Mouse (Mus musculus): Measurements from ENCODE around the gene Mob4. TPM values are rescaled to one million over a fixed set of nuclear protein-coding genes. Genes with fewer than 3 reads are reported as not detected.
A peak's percentile ranks its signal among the peaks of the same experiment; 100 is the strongest.

The Mob4 gene
- 94.8 and 95.9 TPM in 2 replicates for total RNA-seq (2014; rRNA removed)
- polyA plus RNA-seq (2015; fragmentation: Nextera tagmentation; extraction: Ambion mirVana) = 141 and 155 TPM in 2 replicates

- peak; percentile 96 for DNase-seq
- peak; percentile 97 for ATAC-seq
- Histone ChIP-seq H3K4me2 (ENCODE audit: low read depth) (peak within 1 kb of the TSS; percentile 64), H3K4me1 (ENCODE audit: insufficient read depth) (no peaks in the 10 kb centered on the region), H3K36me3 (ENCODE audit: insufficient read depth) (no peaks in the 10 kb centered on the region), H3K27me3 (ENCODE audit: insufficient read depth, low read length) (no peaks in the 10 kb centered on the region), H3K27ac (ENCODE audit: low read depth, low read length) (peak within 1 kb of the TSS; percentile 98), H3K4me3 (ENCODE audit: low read depth, low read length) (peak within 1 kb of the TSS; percentile 98), H3K9ac (peak within 1 kb of the TSS; percentile 100), H3K9me3 (ENCODE audit: low read length) (no peaks in the 10 kb centered on the region)
- TF ChIP-seq CTCF (IDR thresholded peaks at IDR 0.05; ENCODE audit: low read depth) = no peak
- 4% methylated on average over 40 of the region's 42 CpGs for WGBS
These were observed at the start of gene Mob4 for GRCm38 (mm10) chr1:55130943-55131401. Gene Mob4, plus strand, starts transcription at chr1:55131231.

DNA sequence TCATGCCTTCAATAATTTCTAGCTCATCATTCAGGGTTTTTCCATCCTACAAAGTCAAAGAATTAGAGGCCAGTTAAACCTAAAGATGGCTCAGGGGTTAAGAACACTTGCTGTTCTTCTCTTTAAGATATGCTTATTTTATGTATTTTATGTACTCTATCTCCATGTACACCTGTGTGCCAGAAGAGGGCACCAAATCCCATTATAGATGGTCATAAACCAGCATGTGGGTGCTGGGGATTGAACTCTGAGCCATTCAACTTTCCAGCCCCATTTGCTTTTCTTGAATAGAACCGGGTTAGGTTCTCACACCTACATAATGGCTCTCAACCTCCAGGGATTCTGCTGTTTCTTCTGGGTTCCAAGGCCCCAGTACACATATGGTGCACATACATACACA is 48.9 kb upstream of the Mob4 start:
- DNase-seq (no peak), ATAC-seq (no peak)
- WGBS = 80% methylated on average over 1 of the region's 1 CpGs
- H3K4me2 ChIP-seq (ENCODE audit: low read depth) = no peak overlapping the region
- H3K36me3 ChIP-seq (ENCODE audit: insufficient read depth) = peaks cover 46% of the 10 kb centered on the region
- no peak overlapping the region for H3K4me3 ChIP-seq (ENCODE audit: low read depth, low read length)
- peaks cover 8% of the 10 kb centered on the region; the same call in 1 of the 2 replicates for H3K4me1 ChIP-seq (ENCODE audit: insufficient read depth)
- peak; percentile 38 for TF ChIP-seq CTCF (IDR thresholded peaks at IDR 0.05; ENCODE audit: low read depth)
- H3K27ac ChIP-seq (ENCODE audit: low read depth, low read length) = no peak overlapping the region
- no peaks in the 10 kb centered on the region for H3K27me3 ChIP-seq (ENCODE audit: insufficient read depth, low read length)
- H3K9me3 ChIP-seq (ENCODE audit: low read length) = no peaks in the 10 kb centered on the region
- no peak overlapping the region for H3K9ac ChIP-seq

DNA sequence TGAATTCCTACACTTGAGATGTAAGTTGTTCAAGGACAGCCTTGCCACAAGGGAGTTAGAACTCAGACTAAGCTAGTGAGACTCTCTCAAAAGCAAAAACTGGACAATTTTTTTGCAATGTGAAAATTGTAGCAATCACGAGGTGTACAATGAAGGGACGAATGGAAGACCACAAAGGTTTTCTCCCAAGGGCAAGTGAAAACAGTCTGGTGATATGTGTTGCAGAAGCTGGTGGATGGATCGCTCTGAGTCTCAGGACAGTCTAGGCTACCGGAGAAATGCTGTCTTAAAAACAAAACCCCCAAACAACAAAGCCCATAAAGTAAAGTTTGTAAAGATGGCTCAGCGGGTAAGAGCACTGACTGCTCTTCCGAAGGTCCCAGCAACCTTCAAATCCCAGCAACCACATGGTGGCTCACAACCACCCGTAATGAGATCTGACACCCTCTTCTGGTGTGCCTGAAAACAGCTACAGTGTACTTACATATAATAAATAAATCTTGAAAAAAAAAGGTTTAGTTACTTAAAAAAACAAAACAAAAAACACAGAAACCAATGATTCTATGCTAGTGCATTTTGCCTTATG is 45.2 kb upstream of the Mob4 start:
- H3K4me2 ChIP-seq (ENCODE audit: low read depth) = peak overlapping the region; percentile 72
- peaks cover 8% of the 10 kb centered on the region; the same call in 1 of the 2 replicates for H3K4me1 ChIP-seq (ENCODE audit: insufficient read depth)
- no peaks in the 10 kb centered on the region for H3K9me3 ChIP-seq (ENCODE audit: low read length)
- ATAC-seq = no peak
- WGBS = 52% methylated on average over 7 of the region's 7 CpGs
- H3K9ac ChIP-seq = no peak overlapping the region
- DNase-seq = no peak
- 0 out of 2 replicates have a peak, but pooled peaks have one; percentile 11 for TF ChIP-seq CTCF (IDR thresholded peaks at IDR 0.05; ENCODE audit: low read depth)
- no peak overlapping the region for H3K27ac ChIP-seq (ENCODE audit: low read depth, low read length)
- peaks cover 27% of the 10 kb centered on the region for H3K36me3 ChIP-seq (ENCODE audit: insufficient read depth)
- no peak overlapping the region for H3K4me3 ChIP-seq (ENCODE audit: low read depth, low read length)
- no peaks in the 10 kb centered on the region for H3K27me3 ChIP-seq (ENCODE audit: insufficient read depth, low read length)

DNA sequence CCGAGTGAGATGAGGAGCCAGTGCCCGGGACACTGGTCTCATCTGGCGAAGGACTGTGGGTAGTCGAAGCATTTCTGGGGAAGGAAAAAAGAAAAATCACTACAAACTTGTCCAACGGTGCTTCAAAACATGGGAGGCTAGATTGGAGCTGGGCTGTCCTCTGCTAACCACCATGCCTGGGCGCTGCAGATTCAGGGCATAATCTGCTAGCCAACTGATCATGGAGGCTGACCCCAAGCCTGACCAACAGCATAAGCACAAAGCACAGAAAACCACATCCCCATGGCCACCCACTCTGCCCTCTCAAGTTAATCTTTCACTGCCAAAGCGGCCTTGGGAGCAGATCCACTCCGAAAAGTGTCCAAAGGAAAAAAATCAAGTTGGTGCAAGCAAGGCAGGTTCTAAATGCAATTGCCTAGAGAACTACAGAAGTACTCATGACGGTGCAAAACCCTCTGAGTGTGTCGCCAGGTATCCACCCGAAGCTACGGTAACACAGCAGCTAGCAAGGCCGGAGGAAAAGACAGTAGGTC is 44.1 kb upstream of the Mob4 start:
- 1% methylated on average over 13 of the region's 13 CpGs for WGBS
- Histone ChIP-seq H3K9me3 (ENCODE audit: low read length) (no peaks in the 10 kb centered on the region), H3K4me2 (ENCODE audit: low read depth) (peak overlapping the region; percentile 72), H3K9ac (peak overlapping the region; percentile 89), H3K27ac (ENCODE audit: low read depth, low read length) (peak overlapping the region; percentile 94), H3K4me1 (ENCODE audit: insufficient read depth) (peaks cover 8% of the 10 kb centered on the region; the same call in 1 of the 2 replicates), H3K36me3 (ENCODE audit: insufficient read depth) (peaks cover 26% of the 10 kb centered on the region), H3K4me3 (ENCODE audit: low read depth, low read length) (peak overlapping the region; percentile 77), H3K27me3 (ENCODE audit: insufficient read depth, low read length) (no peaks in the 10 kb centered on the region)
- ATAC-seq = no peak
- no peak for DNase-seq
- TF ChIP-seq CTCF (IDR thresholded peaks at IDR 0.05; ENCODE audit: low read depth) = no peak

DNA sequence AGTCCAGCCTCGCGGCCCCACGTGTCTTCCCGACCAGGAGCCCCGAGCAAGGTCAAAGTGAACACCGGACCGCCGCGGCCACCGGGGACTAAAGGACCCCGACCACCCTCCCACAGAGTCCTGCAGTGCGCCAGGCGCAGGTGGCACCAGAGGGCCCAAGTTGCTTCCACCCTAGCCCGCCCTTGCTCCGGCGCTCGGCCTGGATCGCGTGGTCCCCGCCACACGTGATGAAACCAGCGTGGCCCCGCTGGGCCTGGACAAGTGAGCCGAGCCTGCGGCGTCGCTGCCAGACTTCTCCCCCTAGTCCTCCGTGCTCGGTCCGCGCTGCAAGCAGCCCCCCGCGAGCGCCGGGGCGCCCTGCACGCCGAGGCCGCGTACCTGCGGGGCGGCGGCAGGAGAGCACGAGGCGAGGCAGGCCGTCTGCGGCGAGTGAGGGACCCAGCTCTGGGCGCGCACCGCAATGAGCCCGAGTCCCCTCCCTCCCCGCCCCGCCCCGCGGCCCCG is 43.6 kb upstream of the Mob4 start:
- Histone ChIP-seq H3K4me1 (ENCODE audit: insufficient read depth) (peaks cover 8% of the 10 kb centered on the region; the same call in 1 of the 2 replicates), H3K9me3 (ENCODE audit: low read length) (no peaks in the 10 kb centered on the region), H3K9ac (peak overlapping the region; percentile 89), H3K27me3 (ENCODE audit: insufficient read depth, low read length) (no peaks in the 10 kb centered on the region), H3K27ac (ENCODE audit: low read depth, low read length) (peak overlapping the region; percentile 94), H3K4me3 (ENCODE audit: low read depth, low read length) (peak overlapping the region; percentile 77), H3K4me2 (ENCODE audit: low read depth) (peak overlapping the region; percentile 72), H3K36me3 (ENCODE audit: insufficient read depth) (peaks cover 23% of the 10 kb centered on the region)
- ATAC-seq (peak; percentile 66), DNase-seq (no peak)
- WGBS = 1% methylated on average over 56 of the region's 57 CpGs
- no peak for TF ChIP-seq CTCF (IDR thresholded peaks at IDR 0.05; ENCODE audit: low read depth)

GRCm38 (mm10) chr1:55087932-55088610 is 43.0 kb upstream of the Mob4 start, which contains the start of the genes Hspe1 and Hspd1:
Gene Hspe1, plus strand, starts transcription at chr1:55088132.
Gene Hspd1, minus strand, starts transcription at chr1:55088243.
- no peak; the same call in 1 of the 2 replicates for TF ChIP-seq CTCF (IDR thresholded peaks at IDR 0.05; ENCODE audit: low read depth)
- Histone ChIP-seq H3K4me3 (ENCODE audit: low read depth, low read length) (peak within 1 kb of the TSS; percentile 77), H3K36me3 (ENCODE audit: insufficient read depth) (peaks cover 18% of the 10 kb centered on the region; the same call in 1 of the 2 replicates), H3K4me1 (ENCODE audit: insufficient read depth) (peaks cover 8% of the 10 kb centered on the region; the same call in 1 of the 2 replicates), H3K9me3 (ENCODE audit: low read length) (no peaks in the 10 kb centered on the region), H3K9ac (peak within 1 kb of the TSS; percentile 89), H3K27ac (ENCODE audit: low read depth, low read length) (peak within 1 kb of the TSS; percentile 94), H3K4me2 (ENCODE audit: low read depth) (peak within 1 kb of the TSS; percentile 72), H3K27me3 (ENCODE audit: insufficient read depth, low read length) (no peaks in the 10 kb centered on the region)
- ATAC-seq (peak; percentile 94), DNase-seq (peak; percentile 99)
- WGBS = under 1% methylated on average over 65 of the region's 76 CpGs

Measured in forebrain, postnatal 0 days (tissue).